Mouse (Mus musculus) ES-E14 (cell line): ENCODE measurements around the gene Adcy5.

Experiments
- MAFK ChIP-seq: IDR thresholded peaks from 2 replicates; pipeline ENCODE4 v1.6.1; 2014; ENCODE audit warnings: mild to moderate bottlenecking, low read depth, low read length, inconsistent platforms; ENCODE audit not compliant: insufficient read depth
- ZNF384 ChIP-seq: IDR thresholded peaks from 2 replicates; pipeline ENCODE4 v1.6.1; 2012; ENCODE audit warnings: low read depth, low read length, inconsistent platforms

DNA sequence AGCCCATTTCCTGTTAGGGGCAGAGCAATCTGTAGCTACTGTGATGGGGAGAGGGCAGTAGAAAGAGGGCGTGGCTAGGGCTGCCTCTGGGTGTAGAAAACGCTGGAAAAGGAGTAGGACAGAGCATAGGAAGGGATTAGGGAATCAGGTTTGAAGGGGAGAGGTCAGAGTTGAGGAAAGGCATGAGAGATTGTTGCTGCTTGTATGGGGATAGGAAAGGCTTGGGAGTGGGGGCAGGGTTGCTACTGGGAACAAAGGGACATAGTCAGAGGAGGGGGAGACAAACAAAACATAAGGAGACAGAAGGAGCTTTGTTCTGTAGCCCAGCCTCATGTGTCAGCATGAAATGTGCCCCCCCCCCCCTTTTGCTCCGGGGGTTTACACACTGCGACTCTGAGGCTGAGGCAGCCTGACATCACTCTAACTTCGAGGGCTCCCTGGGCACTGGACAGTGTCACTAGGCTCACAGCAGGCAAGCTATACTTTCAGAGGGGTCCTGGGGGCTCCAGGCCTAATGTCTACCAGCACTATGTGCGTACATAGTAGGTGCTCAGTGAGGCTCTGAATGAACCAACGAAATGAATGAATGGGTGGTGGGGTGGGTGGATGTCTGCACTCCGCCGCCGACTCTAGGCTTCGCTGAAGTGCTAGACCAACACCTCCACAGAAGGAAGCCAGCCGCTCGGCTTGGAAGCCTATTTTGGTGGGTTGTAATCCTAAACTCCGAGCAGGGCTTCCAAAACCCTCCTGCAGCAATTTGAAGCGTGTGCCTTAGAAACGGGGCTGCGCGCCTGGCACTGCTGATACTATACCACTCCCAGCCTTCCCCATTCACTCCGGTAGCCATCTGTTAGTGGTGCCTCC lies 9.9 kb downstream of the Adcy5 start:
- TF ChIP-seq ZNF384 (no peak), MAFK (no peak)
